Mouse (Mus musculus) lung, embryonic 15.5 days (tissue): Measurements from ENCODE around the gene Gm11172. TPM values are rescaled to one million over a fixed set of nuclear protein-coding genes. Genes with fewer than 3 reads are reported as not detected.

ENCODE experiments used
- ATAC-seq: fragments of 200-750 bp; cut with Nextera tagmentation; 2 replicates; pipeline ENCODE4 v1.8.0; 2017; ENCODE audit warnings: moderate number of reproducible peaks, borderline replicate concordance; ENCODE audit not compliant: low FRiP score, low TSS enrichment; ENCODE audit errors: extremely low read depth
- H3K27ac ChIP-seq: fragments of 300-500 bp; sonication (generic); 2 replicates; pipeline ENCODE4 v1.5.1; 2015; ENCODE audit warnings: moderate library complexity, mild to moderate bottlenecking, inconsistent platforms
- H3K27me3 ChIP-seq: fragments of 300-500 bp; sonication (generic); 2 replicates; pipeline ENCODE4 v1.6.1; 2015; ENCODE audit warnings: inconsistent platforms
- H3K36me3 ChIP-seq: fragments of 300-500 bp; sonication (generic); 2 replicates; pipeline ENCODE4 v1.6.1; 2015; ENCODE audit warnings: inconsistent platforms
- H3K4me1 ChIP-seq: fragments of 300-500 bp; sonication (generic); 2 replicates; pipeline ENCODE4 v1.6.1; 2015; ENCODE audit warnings: inconsistent platforms
- H3K4me2 ChIP-seq: fragments of 300-500 bp; sonication (generic); 2 replicates; pipeline ENCODE4 v1.6.1; 2015; ENCODE audit warnings: inconsistent platforms, mild to moderate bottlenecking, moderate library complexity
- H3K4me3 ChIP-seq: fragments of 300-500 bp; sonication (generic); 2 replicates; pipeline ENCODE4 v1.5.1; 2015; ENCODE audit warnings: mild to moderate bottlenecking, inconsistent platforms
- H3K9ac ChIP-seq: fragments of 300-500 bp; sonication (generic); 2 replicates; pipeline ENCODE4 v1.6.1; 2015; ENCODE audit warnings: inconsistent platforms
- H3K9me3 ChIP-seq: fragments of 300-500 bp; sonication (generic); 2 replicates; pipeline ENCODE4 v1.6.1; 2016; ENCODE audit warnings: inconsistent platforms
- WGBS: fragments of 180-500 bp; shearing (Covaris S2); methylation state at CpG from one replicate; pipeline ENCODE4 v1.1.7; 2015; 5-methylcytosine and 5-hydroxymethylcytosine counted together
- polyA plus RNA-seq: library from polyadenylated mRNA; unstranded; fragments of >200 nt; fragmentation: Nextera tagmentation; extraction: Ambion mirVana; gene quantifications from 2 replicates; pipeline ENCODE4 v1.2.1, GENCODE M21; 2015

The Gm11172 gene
- polyA plus RNA-seq, 1 experiment from 2014 or later: not detected

GRCm38 (mm10) chr16:10859726-10860245 lies 47.1 kb downstream of the Gm11172 start:
- Histone ChIP-seq H3K4me1 (no peaks in the 10 kb centered on the region), H3K9ac (no peak overlapping the region), H3K27me3 (no peaks in the 10 kb centered on the region), H3K36me3 (no peaks in the 10 kb centered on the region), H3K27ac (no peak overlapping the region), H3K9me3 (no peaks in the 10 kb centered on the region), H3K4me3 (no peak overlapping the region), H3K4me2 (no peak overlapping the region)
- no peak for ATAC-seq
- WGBS: 80% methylated on average over 7 of the region's 7 CpGs

DNA sequence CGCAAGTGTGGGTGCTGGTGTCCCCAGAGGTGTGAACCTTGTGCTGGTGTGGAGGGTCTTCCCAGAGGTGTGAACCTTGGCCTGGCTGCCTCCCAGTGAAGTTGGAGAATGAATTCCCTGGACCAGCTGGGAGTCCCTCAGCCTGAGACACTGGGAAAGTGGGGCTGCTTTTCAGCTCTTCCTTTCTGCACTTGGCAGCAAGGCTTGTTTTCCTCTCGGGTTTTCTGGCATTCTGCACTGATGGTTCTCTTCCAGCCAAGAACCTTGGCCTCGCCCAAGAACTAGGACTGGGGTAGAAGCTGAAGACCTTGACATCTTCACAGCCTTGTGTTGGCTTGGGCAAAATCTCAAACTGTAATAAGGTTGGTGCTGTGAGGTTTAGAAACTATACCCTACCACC lies 48.7 kb downstream of the Gm11172 start:
- Histone ChIP-seq H3K4me2 (no peak overlapping the region), H3K36me3 (no peaks in the 10 kb centered on the region), H3K27me3 (no peaks in the 10 kb centered on the region), H3K4me3 (no peak overlapping the region), H3K4me1 (no peaks in the 10 kb centered on the region), H3K27ac (no peak overlapping the region; the same call in 1 of the 2 replicates), H3K9me3 (no peaks in the 10 kb centered on the region), H3K9ac (no peak overlapping the region)
- ATAC-seq: no peak
- WGBS: 61% methylated on average over 3 of the region's 3 CpGs

Other genes starting within 250 kb of the Gm11172 start
- 9.8 and 10.4 TPM in 2 replicates for gene Socs1, start 27.4 kb upstream of the Gm11172 start, polyA plus RNA-seq
- gene Tnp2, start 24.3 kb upstream of the Gm11172 start, polyA plus RNA-seq: not detected in 2 replicates
- not detected in 2 replicates for gene Prm3, start 22.0 kb upstream of the Gm11172 start, polyA plus RNA-seq
- not detected in 2 replicates for gene Prm2, start 16.8 kb upstream of the Gm11172 start, polyA plus RNA-seq
- gene Prm1, start 7.1 kb upstream of the Gm11172 start, polyA plus RNA-seq: 0.36 TPM in 1 of 2 replicates, not detected in the other
- gene Rmi2, start 22.1 kb downstream of the Gm11172 start, polyA plus RNA-seq: 4.7 and 5.2 TPM in 2 replicates
- gene Snn, start 248.0 kb downstream of the Gm11172 start, polyA plus RNA-seq: 47.2 and 47.6 TPM in 2 replicates